Mouse (Mus musculus) MEL (cell line): ENCODE data around the gene Plekhb2. TPM values are rescaled to one million over a fixed set of nuclear protein-coding genes. Genes with fewer than 3 reads are reported as not detected.

Source experiments
- DNase-seq: peaks from one replicate; pipeline ENCODE4 v3.0.0; 2011; ENCODE audit warnings: low read depth, low spot score
- H3K27ac ChIP-seq: 2 replicates; pipeline ENCODE4 v1.5.1; 2012; ENCODE audit warnings: low read depth, mild to moderate bottlenecking, control low read depth, low read length, moderate library complexity; ENCODE audit not compliant: control insufficient read depth
- H3K27me3 ChIP-seq, 2 experiments: fragments of 150-350 bp in 1 of 2; sonication (generic) in 1 of 2; 2 replicates each; pipeline ENCODE4 v1.6.1; 2012; ENCODE audit warnings: low read length in 2 of 2, mild to moderate bottlenecking in 2 of 2, improper control_type of control experiment in 1 of 2, moderate library complexity in 1 of 2; ENCODE audit not compliant: insufficient read depth in 2 of 2, control insufficient read depth in 1 of 2
- H3K36me3 ChIP-seq, 2 experiments: 2 replicates each; pipeline ENCODE4 v1.6.1; 2012 to 2014; ENCODE audit warnings: low read length in 2 of 2, improper control_type of control experiment in 1 of 2, inconsistent platforms in 1 of 2, mild to moderate bottlenecking in 1 of 2; ENCODE audit not compliant: insufficient read depth in 2 of 2, control insufficient read depth in 1 of 2
- H3K4me1 ChIP-seq, 2 experiments: fragments of 150-350 bp in 1 of 2; sonication (generic) in 1 of 2; 2 replicates each; pipeline ENCODE4 v1.6.1; 2012; ENCODE audit warnings: low read length in 2 of 2, improper control_type of control experiment in 1 of 2, mild to moderate bottlenecking in 1 of 2; ENCODE audit not compliant: insufficient read depth in 2 of 2, control insufficient read depth in 1 of 2
- H3K4me3 ChIP-seq, 2 experiments: fragments of 150-350 bp in 1 of 2; sonication (generic) in 1 of 2; 2 replicates each; pipeline ENCODE4 v1.5.1; 2012; ENCODE audit warnings: low read depth in 2 of 2, low read length in 2 of 2, mild to moderate bottlenecking in 2 of 2, moderate library complexity in 2 of 2, control low read depth in 1 of 2, improper control_type of control experiment in 1 of 2; ENCODE audit not compliant: control insufficient read depth in 1 of 2, insufficient read depth in 1 of 2
- H3K79me2 ChIP-seq: 2 replicates; pipeline ENCODE4 v1.6.1; 2012; ENCODE audit warnings: mild to moderate bottlenecking, low read length, moderate library complexity; ENCODE audit not compliant: control insufficient read depth, poor library complexity, insufficient read depth
- H3K9ac ChIP-seq: 2 replicates; pipeline ENCODE4 v1.6.1; 2012; ENCODE audit warnings: low read depth, mild to moderate bottlenecking, control low read depth, low read length, moderate library complexity; ENCODE audit not compliant: control insufficient read depth, poor library complexity, severe bottlenecking
- H3K9me3 ChIP-seq: fragments of 150-350 bp; sonication (generic); replicated peaks from 2 replicates; pipeline ENCODE4 v1.6.1; 2012; ENCODE audit warnings: mild to moderate bottlenecking, low read length, improper control_type of control experiment, moderate library complexity; ENCODE audit not compliant: insufficient read depth
- BHLHE40 ChIP-seq: IDR thresholded peaks from 2 replicates; pipeline ENCODE4 v1.6.1; 2012; ENCODE audit warnings: low read depth, mild to moderate bottlenecking, inconsistent platforms, low read length, improper control_type of control experiment, borderline replicate concordance
- CTCF ChIP-seq, 3 experiments: IDR thresholded peaks in 2 of 3; conservative IDR thresholded peaks in 1 of 3; 2 replicates each; pipeline ENCODE4 v1.5.1; 2011 to 2012; ENCODE audit warnings: low read length in 3 of 3, low read depth in 2 of 3, mild to moderate bottlenecking in 2 of 3, improper control_type of control experiment in 1 of 3, inconsistent platforms in 1 of 3, mixed read lengths in 1 of 3, moderate library complexity in 1 of 3; ENCODE audit not compliant: control insufficient read depth in 1 of 3, insufficient read depth in 1 of 3, poor library complexity in 1 of 3, severe bottlenecking in 1 of 3
- E2F4 ChIP-seq: IDR thresholded peaks from 2 replicates; pipeline ENCODE4 v1.6.1; 2011; ENCODE audit warnings: low read depth, low read length, improper control_type of control experiment, borderline replicate concordance
- GABPA ChIP-seq: IDR thresholded peaks from 2 replicates; pipeline ENCODE4 v1.6.1; 2012; ENCODE audit warnings: low read depth, mild to moderate bottlenecking, inconsistent platforms, low read length, improper control_type of control experiment, moderate library complexity
- GATA1 ChIP-seq: IDR thresholded peaks from 2 replicates; pipeline ENCODE4 v1.6.1; 2011; ENCODE audit warnings: low read depth, low read length, improper control_type of control experiment
- JUND ChIP-seq: IDR thresholded peaks from 2 replicates; pipeline ENCODE4 v1.6.1; 2011; ENCODE audit warnings: low read depth, mild to moderate bottlenecking, improper control_type of control experiment, low read length
- KAT2A ChIP-seq: conservative IDR thresholded peaks from 2 replicates; pipeline ENCODE4 v1.6.1; 2012; ENCODE audit warnings: low read depth, low read length, improper control_type of control experiment, inconsistent platforms
- MAX ChIP-seq: IDR thresholded peaks from 2 replicates; pipeline ENCODE4 v1.6.1; 2011; ENCODE audit warnings: low read length, improper control_type of control experiment
- POLR2A ChIP-seq, 2 experiments: IDR thresholded peaks; 2 replicates each; pipeline ENCODE4 v1.6.1; 2011 to 2012; ENCODE audit warnings: low read length in 2 of 2, mild to moderate bottlenecking in 2 of 2, control low read depth in 1 of 2, improper control_type of control experiment in 1 of 2, low read depth in 1 of 2, moderate library complexity in 1 of 2; ENCODE audit not compliant: control insufficient read depth in 1 of 2, insufficient read depth in 1 of 2, poor library complexity in 1 of 2
- POLR2AphosphoS5 ChIP-seq: IDR thresholded peaks from 2 replicates; pipeline ENCODE4 v1.6.1; 2012; ENCODE audit warnings: low read depth, borderline replicate concordance, mild to moderate bottlenecking, inconsistent platforms, low read length, moderate library complexity, mixed read lengths
- RAD21 ChIP-seq: IDR thresholded peaks from 2 replicates; pipeline ENCODE4 v1.6.1; 2011; ENCODE audit warnings: mild to moderate bottlenecking, low read depth, low read length, improper control_type of control experiment
- SIN3A ChIP-seq: IDR thresholded peaks from 2 replicates; pipeline ENCODE4 v1.6.1; 2012; ENCODE audit warnings: low read length, improper control_type of control experiment, inconsistent platforms
- SMC3 ChIP-seq: IDR thresholded peaks from 2 replicates; pipeline ENCODE4 v1.6.1; 2011; ENCODE audit warnings: low read depth, low read length, improper control_type of control experiment
- TAL1 ChIP-seq: IDR thresholded peaks from 2 replicates; pipeline ENCODE4 v1.6.1; 2012; ENCODE audit warnings: mild to moderate bottlenecking, inconsistent platforms, low read length, moderate library complexity, mixed read lengths
- USF2 ChIP-seq, 2 experiments: IDR thresholded peaks; 2 replicates each; pipeline ENCODE4 v1.6.1; 2011 to 2012; ENCODE audit warnings: improper control_type of control experiment in 2 of 2, low read length in 2 of 2, borderline replicate concordance in 1 of 2, inconsistent platforms in 1 of 2, low read depth in 1 of 2, mild to moderate bottlenecking in 1 of 2; ENCODE audit not compliant: insufficient read depth in 1 of 2
- polyA plus RNA-seq, 2 experiments: library from polyadenylated mRNA; stranded (reverse) in 1 of 2; unstranded in 1 of 2; fragments of >175 nt in 1 of 2; fragments of >200 nt in 1 of 2; gene quantifications; 2 replicates each; pipeline versions ENCODE4 v1.2.1 to v1.2.4; 2012; ENCODE audit warnings: low replicate concordance in 2 of 2, low read depth in 1 of 2; ENCODE audit not compliant: insufficient read length in 2 of 2, insufficient read depth in 1 of 2, missing spikeins in 1 of 2
- total RNA-seq: library from RNA; depleted of rRNA; stranded (reverse); fragments of 300-350 nt; gene quantifications from 2 replicates; pipeline ENCODE4 v1.2.3, GENCODE M21; 2012

The Plekhb2 gene
- total and polyA plus RNA-seq, 3 experiments, result 16.8 to 22.2 TPM; not detected in 1

DNA sequence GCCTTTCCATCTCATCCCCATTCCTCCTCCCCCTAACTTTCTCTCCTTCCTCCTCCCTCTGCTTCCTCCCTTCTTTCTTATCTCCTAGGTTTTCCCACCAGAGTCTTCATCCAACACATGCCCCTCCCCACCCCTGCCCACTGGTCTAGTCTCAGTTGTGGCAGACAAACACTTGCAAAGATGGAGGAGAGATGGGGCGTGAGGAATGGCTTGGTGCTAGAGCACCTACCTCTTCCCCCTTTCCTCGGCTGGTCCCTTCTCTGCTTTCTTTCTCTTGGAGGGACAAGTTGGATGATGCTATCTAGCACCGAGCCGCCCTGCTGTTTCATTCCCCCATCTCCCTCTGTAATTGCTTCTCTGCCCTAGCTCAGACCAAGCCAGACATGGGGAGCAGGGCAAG lies 43.6 kb downstream of the Plekhb2 start:
- H3K27me3 ChIP-seq, result no peaks in the 10 kb centered on the region
- H3K9ac ChIP-seq, result no peak overlapping the region
- H3K4me3 ChIP-seq, result no peak overlapping the region
- 0 out of 4 replicates have a peak, but pooled peaks cover 0 to 4% of the 10 kb centered on the region in 2 experiments for H3K4me1 ChIP-seq
- no peak for DNase-seq
- no peaks in the 10 kb centered on the region for H3K36me3 ChIP-seq
- no peak overlapping the region for H3K27ac ChIP-seq
- no peaks in the 10 kb centered on the region for H3K9me3 ChIP-seq
- no peak for TF ChIP-seq JUND
- no peak for TF ChIP-seq RAD21
- no peak for TF ChIP-seq E2F4
- TF ChIP-seq POLR2AphosphoS5, result no peak
- no peak for TF ChIP-seq USF2 (IDR thresholded peaks at IDR 0.05; ENCODE audit: borderline replicate concordance in 1 of 2, insufficient read depth in 1 of 2, low read depth in 1 of 2, low read length in 2 of 2)
- no peak for TF ChIP-seq MAX
- TF ChIP-seq CTCF (IDR thresholded peaks at IDR 0.05 in 2 of 3, conservative IDR thresholded peaks at IDR 0.05 in 1 of 3; ENCODE audit: control insufficient read depth in 1 of 3, insufficient read depth in 1 of 3, low read depth in 2 of 3, low read length in 3 of 3, poor library complexity in 1 of 3, severe bottlenecking in 1 of 3), result no peak
- TF ChIP-seq SIN3A, result no peak
- no peaks in the 10 kb centered on the region for H3K79me2 ChIP-seq

DNA sequence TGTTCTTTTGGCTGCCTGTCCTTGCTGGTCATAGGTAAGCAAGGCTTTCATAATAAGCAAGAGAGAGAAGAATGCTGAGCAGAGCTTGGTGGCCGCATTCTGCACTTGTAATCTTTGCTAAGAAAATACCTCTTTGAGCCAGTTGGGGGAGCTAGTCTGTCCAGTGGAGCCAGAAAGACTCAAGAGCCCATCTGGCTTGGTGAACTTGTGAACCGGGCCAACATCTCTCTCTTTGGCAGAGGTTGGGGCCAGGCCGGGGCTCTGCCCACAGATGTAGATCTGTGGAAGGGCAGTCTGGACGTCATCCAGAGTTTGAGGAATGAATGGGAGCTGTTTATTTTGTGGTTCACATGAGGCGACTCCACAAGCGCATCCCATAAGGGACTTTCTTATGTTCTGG lies 44.1 kb downstream of the Plekhb2 start:
- Histone ChIP-seq H3K9ac (no peak overlapping the region), H3K36me3 (no peaks in the 10 kb centered on the region), H3K27me3 (no peaks in the 10 kb centered on the region), H3K79me2 (no peaks in the 10 kb centered on the region), H3K9me3 (no peaks in the 10 kb centered on the region), H3K27ac (no peak overlapping the region), H3K4me3 (no peak overlapping the region), H3K4me1 (0 out of 4 replicates have a peak, but pooled peaks cover 0 to 4% of the 10 kb centered on the region in 2 experiments)
- peak; percentile 33 for DNase-seq
- TF ChIP-seq CTCF (IDR thresholded peaks at IDR 0.05 in 2 of 3, conservative IDR thresholded peaks at IDR 0.05 in 1 of 3; ENCODE audit: control insufficient read depth in 1 of 3, insufficient read depth in 1 of 3, low read depth in 2 of 3, low read length in 3 of 3, poor library complexity in 1 of 3, severe bottlenecking in 1 of 3), result peak in 2 of 3 experiments; percentile 30 to 53; a peak in 5 of 6 replicates
- TF ChIP-seq GABPA, result no peak
- TF ChIP-seq JUND, result no peak
- TF ChIP-seq KAT2A, result no peak
- no peak for TF ChIP-seq BHLHE40
- TF ChIP-seq RAD21, result peak; percentile 10
- TF ChIP-seq SMC3, result peak; percentile 26; the same call in 1 of the 2 replicates

DNA sequence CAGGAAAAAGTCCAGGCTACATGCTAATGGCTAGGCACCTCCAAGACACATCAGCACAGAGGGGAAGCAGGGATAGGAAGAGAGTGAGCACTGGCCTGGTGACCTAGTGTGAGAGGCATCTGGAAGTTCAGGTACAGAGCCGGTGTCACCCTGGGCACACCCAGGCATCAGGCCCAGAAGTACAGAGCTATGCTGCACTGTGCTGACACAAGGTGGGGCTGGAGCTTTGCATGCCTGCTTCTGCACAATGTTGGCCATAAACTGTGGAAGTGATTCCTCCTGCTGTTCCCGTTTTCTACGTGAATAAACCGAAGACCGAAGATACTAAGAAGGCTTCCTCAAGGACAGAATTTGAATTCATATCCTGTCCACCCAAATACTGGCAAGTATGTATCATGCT lies 46.3 kb downstream of the Plekhb2 start:
- Histone ChIP-seq H3K4me3 (no peak overlapping the region), H3K9me3 (no peaks in the 10 kb centered on the region), H3K9ac (no peak overlapping the region), H3K79me2 (no peaks in the 10 kb centered on the region), H3K36me3 (no peaks in the 10 kb centered on the region), H3K27ac (no peak overlapping the region), H3K4me1 (0 out of 4 replicates have a peak, but pooled peaks cover 0 to 4% of the 10 kb centered on the region in 2 experiments), H3K27me3 (no peaks in the 10 kb centered on the region)
- TF ChIP-seq JUND, result no peak
- TF ChIP-seq E2F4, result no peak
- TF ChIP-seq GATA1, result no peak
- TF ChIP-seq POLR2AphosphoS5, result no peak
- no peak for TF ChIP-seq TAL1
- no peak for TF ChIP-seq POLR2A (IDR thresholded peaks at IDR 0.05; ENCODE audit: control insufficient read depth in 1 of 2, insufficient read depth in 1 of 2, low read depth in 1 of 2, low read length in 2 of 2, poor library complexity in 1 of 2)
- TF ChIP-seq KAT2A, result no peak
- no peak for TF ChIP-seq USF2 (IDR thresholded peaks at IDR 0.05; ENCODE audit: borderline replicate concordance in 1 of 2, insufficient read depth in 1 of 2, low read depth in 1 of 2, low read length in 2 of 2)
- no peak for TF ChIP-seq RAD21
- TF ChIP-seq SIN3A, result no peak
- no peak for DNase-seq
